Mouse (Mus musculus) bone marrow, adult 2 months (tissue): ENCODE measurements around the gene Il20ra.

Experiments used
- CTCF ChIP-seq: fragments of 200-500 bp; IDR thresholded peaks from 2 replicates; pipeline ENCODE4 v1.5.1; 2011; ENCODE audit warnings: low read length, control low read depth; ENCODE audit not compliant: control insufficient read depth, insufficient read depth
- POLR2A ChIP-seq: fragments of 200-500 bp; IDR thresholded peaks from 2 replicates; pipeline ENCODE4 v1.6.1; 2011; ENCODE audit warnings: low read depth, mild to moderate bottlenecking, control low read depth, low read length, borderline replicate concordance; ENCODE audit not compliant: control insufficient read depth

DNA sequence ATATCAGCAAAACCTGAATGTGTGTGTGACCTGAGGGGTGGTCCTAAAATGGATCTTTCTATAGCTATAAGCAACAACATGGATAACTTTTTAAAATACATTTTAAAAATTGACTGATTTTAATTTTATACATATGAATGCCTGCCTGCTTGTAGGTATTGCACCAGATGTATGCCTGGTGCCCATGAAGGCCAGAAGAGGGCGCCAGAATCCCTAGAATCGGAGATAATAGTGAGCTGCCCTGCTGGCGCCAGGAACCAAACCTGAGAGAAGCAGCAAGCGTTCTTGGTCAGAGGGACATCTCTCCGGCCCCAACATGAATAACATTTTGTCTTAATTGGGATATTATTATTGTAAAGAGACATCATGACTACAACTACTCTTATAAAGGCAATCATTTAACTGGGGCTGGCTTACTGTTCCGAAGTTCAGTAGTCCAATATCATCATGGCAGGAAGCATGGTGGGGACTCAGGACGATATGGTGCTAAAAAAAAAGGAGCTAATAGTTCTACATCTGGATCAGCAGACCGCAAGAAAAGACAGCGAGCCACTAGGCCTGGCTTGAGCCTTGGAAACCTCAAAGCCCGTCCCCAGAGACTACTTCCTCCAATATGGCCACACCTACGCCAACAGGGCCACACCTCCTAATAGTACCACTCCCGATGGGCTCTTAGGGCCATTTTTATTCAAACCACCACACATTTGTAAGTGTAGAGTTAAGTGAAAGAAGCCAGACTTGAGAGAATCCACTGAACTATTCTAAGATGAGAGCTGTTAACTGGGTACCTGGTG, 3.9 kb upstream of the Il20ra start:
- TF ChIP-seq POLR2A (no peak), CTCF (peak; percentile 72)
